Mouse (Mus musculus) embryonic fibroblast, embryonic 13.5 days (primary cell): ENCODE data around the gene Rtn4r. TPM values are rescaled to one million over a fixed set of nuclear protein-coding genes. Genes with fewer than 3 reads are reported as not detected.

Source experiments
- H3K27ac ChIP-seq: 2 replicates; pipeline ENCODE4 v1.5.1; 2012; ENCODE audit warnings: low read length, control low read depth, inconsistent platforms; ENCODE audit not compliant: insufficient read depth
- H3K4me1 ChIP-seq: 2 replicates; pipeline ENCODE4 v1.6.1; 2011; ENCODE audit warnings: low read length; ENCODE audit not compliant: control insufficient read depth, insufficient read depth
- H3K4me3 ChIP-seq: 2 replicates; pipeline ENCODE4 v1.5.1; 2011; ENCODE audit warnings: mild to moderate bottlenecking, control low read depth, low read length; ENCODE audit not compliant: insufficient read depth
- CTCF ChIP-seq: IDR thresholded peaks from 2 replicates; pipeline ENCODE4 v1.5.1; 2011; ENCODE audit warnings: mild to moderate bottlenecking, control low read depth, low read length, moderate library complexity, borderline replicate concordance; ENCODE audit not compliant: insufficient read depth
- POLR2A ChIP-seq: IDR thresholded peaks from 2 replicates; pipeline ENCODE4 v1.6.1; 2011; ENCODE audit warnings: low read depth, mild to moderate bottlenecking, control low read depth, low read length, moderate library complexity
- polyA plus RNA-seq: library from polyadenylated mRNA; stranded (reverse); fragments of >200 nt; gene quantifications from 2 replicates; pipeline ENCODE4 v1.2.4, GENCODE M21; 2011; ENCODE audit warnings: low read depth; ENCODE audit not compliant: missing spikeins, insufficient read length

The Rtn4r gene
- polyA plus RNA-seq, 1 experiment = 1.4 TPM

DNA sequence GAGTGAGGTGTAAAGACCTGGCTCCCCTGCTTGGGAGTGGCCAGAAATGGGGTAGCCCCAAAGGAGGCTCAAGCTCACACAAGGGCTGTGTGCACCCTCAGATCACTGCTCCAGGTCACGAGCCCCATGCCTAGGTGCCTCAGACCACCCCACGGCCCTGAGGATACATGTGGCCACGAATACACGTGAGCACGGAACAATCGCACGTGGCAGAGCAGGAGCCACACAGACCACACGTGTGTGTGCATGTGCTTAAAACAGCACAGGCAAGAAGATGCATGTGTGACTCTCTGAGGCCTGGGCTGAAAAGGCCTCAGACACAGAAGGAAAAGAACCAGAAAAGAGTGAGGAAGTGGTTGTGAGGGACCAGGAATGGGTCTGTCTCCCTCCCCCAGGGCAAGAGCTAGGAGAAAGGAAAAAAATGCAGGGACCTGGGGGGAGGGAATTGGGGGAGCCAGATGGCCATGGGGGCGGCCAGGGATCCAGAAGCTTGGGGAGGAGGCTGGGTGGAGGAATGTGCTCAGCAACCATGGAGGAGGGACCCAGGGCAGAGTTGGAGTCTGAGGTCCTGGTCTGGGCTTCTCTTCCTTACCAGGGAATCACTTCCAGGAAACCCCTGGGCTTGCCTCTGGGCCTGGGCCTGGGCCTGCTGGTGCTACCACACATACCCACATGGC lies 25.5 kb downstream of the Rtn4r start:
- no peak overlapping the region for H3K27ac ChIP-seq
- TF ChIP-seq CTCF (no peak), POLR2A (no peak)
- peaks cover 2% of the 10 kb centered on the region; the same call in 1 of the 2 replicates for H3K4me1 ChIP-seq
- H3K4me3 ChIP-seq = no peak overlapping the region

DNA sequence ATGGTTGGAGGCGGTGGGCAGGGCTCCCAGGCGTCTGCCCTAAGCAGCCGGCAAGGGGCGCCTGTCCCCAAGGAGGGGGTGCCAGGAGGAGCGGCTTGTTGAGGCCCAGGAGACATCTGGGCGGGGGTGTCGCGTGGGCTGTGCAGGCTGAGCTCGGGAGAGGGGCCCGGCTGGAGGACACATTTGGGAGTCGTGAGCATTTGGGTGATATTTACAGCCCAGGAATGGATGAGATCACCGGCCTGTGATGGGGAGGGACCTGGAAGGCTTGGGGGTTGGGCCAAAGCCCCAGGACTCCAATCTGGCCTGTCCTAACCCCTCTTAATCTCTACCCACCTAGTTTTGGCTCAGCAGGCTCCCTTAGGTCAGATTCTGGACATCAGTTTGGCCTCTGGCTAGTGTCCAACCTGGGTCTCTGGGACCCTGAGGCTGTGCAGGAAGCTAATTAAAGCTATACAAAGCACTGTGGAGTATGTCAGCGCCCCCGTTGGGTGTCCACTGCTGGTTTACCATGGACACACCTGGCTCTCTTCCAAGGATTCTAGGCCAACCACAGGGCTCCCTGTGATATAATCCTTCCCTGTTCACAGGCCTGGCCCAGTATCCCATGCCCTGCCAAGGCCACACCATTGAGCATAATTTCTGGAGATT lies 27.2 kb downstream of the Rtn4r start:
- Histone ChIP-seq H3K4me1 (peaks cover 2% of the 10 kb centered on the region; the same call in 1 of the 2 replicates), H3K4me3 (no peak overlapping the region), H3K27ac (no peak overlapping the region)
- no peak for TF ChIP-seq POLR2A
- no peak for TF ChIP-seq CTCF

- Histone ChIP-seq H3K4me1 (peaks cover 10% of the 10 kb centered on the region), H3K27ac (no peak overlapping the region), H3K4me3 (no peak overlapping the region)
- TF ChIP-seq POLR2A (no peak), CTCF (no peak)
Measured at GRCm38 (mm10) chr16:18156579-18157350, 29.3 kb downstream of the Rtn4r start.

DNA sequence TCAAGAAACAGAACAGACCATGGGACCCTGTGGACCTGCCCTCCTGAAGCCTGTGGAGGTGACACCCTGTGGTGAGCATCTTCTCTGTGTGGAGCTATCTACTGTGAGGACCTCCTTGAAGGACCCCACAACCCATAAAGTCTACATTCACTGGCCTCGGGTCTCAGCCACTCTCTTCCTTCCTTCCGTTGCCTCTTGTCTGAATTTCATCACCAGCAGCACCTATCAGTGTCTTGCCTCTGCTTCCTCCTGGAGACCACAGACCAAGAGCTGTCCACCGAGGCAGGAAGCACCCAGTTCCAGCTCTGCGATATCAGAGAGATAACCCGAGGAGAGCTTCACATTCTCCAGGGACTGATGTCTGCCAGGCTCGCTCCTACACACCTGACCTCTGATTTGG lies 31.8 kb downstream of the Rtn4r start:
- Histone ChIP-seq H3K4me3 (no peak overlapping the region), H3K27ac (no peak overlapping the region), H3K4me1 (peaks cover 10% of the 10 kb centered on the region)
- TF ChIP-seq CTCF (no peak), POLR2A (no peak)

- TF ChIP-seq POLR2A (no peak), CTCF (no peak)
- Histone ChIP-seq H3K4me1 (peaks cover 10% of the 10 kb centered on the region), H3K27ac (no peak overlapping the region), H3K4me3 (no peak overlapping the region)
Measured at GRCm38 (mm10) chr16:18159778-18160177, 32.3 kb downstream of the Rtn4r start.

GRCm38 (mm10) chr16:18160514-18160913 lies 33.1 kb downstream of the Rtn4r start:
- TF ChIP-seq CTCF (no peak), POLR2A (no peak)
- no peak overlapping the region for H3K4me3 ChIP-seq
- H3K27ac ChIP-seq = no peak overlapping the region
- peaks cover 9% of the 10 kb centered on the region for H3K4me1 ChIP-seq

DNA sequence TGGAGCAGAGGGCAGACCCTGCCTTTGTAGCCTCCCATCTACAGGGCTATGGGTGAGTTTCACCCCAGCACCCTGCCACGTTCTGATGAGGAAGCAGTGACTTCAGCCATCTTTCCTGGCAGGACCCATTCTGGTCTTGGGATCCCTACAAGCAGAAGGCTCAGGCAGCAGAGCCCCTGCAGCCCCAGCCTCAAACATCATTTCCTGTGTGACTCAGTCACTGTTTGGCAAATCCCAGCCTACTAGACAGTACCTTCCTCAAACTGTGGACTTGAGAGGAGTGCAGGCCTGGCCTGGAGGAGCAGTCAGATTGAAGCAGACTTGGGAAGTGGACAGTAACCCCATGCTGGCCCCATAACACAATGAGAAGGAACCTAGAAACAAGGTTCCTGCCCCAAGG lies 33.7 kb downstream of the Rtn4r start:
- Histone ChIP-seq H3K4me1 (peaks cover 8% of the 10 kb centered on the region), H3K4me3 (no peak overlapping the region), H3K27ac (0 out of 2 replicates have a peak overlapping the region, but pooled peaks have one; percentile 6)
- no peak for TF ChIP-seq POLR2A
- no peak for TF ChIP-seq CTCF

DNA sequence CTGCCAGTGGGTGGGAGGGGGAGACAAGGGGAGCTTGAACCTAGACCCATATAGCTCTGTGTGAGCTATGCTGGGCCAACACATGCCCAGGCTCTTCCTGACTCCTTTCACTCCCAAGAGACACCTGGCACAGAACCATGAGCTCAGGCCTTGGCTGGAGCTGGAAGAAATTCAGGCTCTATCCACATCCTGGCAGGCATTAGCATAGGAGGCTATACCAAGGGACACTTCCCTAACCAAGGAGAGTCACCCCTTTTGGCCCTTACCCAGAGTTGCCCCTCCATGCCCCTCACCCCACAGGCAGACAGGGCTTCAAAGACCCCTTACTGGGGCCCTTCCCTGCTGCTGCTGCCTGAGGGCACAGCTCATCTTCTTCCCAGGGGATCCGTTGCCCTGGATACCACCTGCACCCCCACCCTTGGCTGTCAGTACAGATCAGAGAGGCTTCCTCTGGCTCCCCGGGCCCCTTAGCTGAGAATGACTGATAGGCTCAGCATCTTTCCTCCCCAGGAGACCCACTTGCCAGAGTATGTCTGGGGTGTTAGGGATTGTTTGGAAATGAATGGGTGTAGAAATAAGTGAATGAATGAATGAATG lies 37.3 kb downstream of the Rtn4r start:
- TF ChIP-seq POLR2A (no peak), CTCF (no peak)
- Histone ChIP-seq H3K27ac (no peak overlapping the region), H3K4me1 (peaks cover 8% of the 10 kb centered on the region), H3K4me3 (no peak overlapping the region)

DNA sequence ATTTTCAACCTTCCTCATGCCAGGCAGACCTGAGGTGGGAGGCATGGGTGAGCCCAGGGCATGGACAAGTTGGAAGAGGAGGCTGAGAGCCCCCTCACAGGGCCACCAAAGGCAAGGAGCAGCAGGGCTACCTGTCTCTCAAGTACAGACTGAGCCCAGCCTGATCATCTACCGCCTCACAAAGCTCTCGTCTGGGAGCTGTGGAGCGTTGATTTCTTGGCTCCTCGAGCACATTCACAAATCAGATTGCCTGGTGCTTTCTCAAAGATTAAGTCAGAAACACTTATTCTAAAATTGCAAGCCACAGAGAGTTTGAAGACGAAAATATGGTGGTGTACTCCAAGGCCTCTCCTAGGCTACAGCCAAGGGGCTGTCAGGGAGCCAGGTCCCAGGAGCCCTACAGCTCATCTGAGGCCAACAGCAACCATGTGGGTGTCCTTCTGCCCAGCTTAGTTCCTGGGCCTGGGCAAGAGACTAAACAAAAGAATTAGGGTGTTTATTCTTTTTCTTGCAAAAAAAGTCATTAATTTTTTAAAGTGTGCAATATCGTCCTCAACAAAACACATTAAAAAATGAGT lies 39.3 kb downstream of the Rtn4r start:
- no peak overlapping the region for H3K4me3 ChIP-seq
- H3K27ac ChIP-seq = no peak overlapping the region
- TF ChIP-seq CTCF (no peak), POLR2A (no peak)
- H3K4me1 ChIP-seq = no peaks in the 10 kb centered on the region
